Mouse (Mus musculus): Measurements from ENCODE around the gene Ap1s1. TPM values are rescaled to one million over a fixed set of nuclear protein-coding genes. Genes with fewer than 3 reads are reported as not detected.
A peak's percentile ranks its signal among the peaks of the same experiment; 100 is the strongest.

The Ap1s1 gene
- polyA plus RNA-seq, 1 experiment = 78.9 TPM

- Histone ChIP-seq H3K9ac (ENCODE audit: low read depth, poor library complexity, severe bottlenecking) (peak overlapping the region; percentile 29), H3K4me3 (ENCODE audit: low read depth, low read length) (peak overlapping the region; percentile 70), H3K27me3 (ENCODE audit: control insufficient read depth, insufficient read depth, low read length, poor library complexity, severe bottlenecking) (peaks cover 8% of the 10 kb centered on the region; the same call in 1 of the 2 replicates), H3K4me1 (ENCODE audit: control insufficient read depth, insufficient read depth, low read length) (no peaks in the 10 kb centered on the region), H3K36me3 (ENCODE audit: control insufficient read depth, insufficient read depth, low read length, poor library complexity, severe bottlenecking) (no peaks in the 10 kb centered on the region), H3K27ac (ENCODE audit: insufficient read depth, low read length) (peak overlapping the region; percentile 17; the same call in 1 of the 2 replicates), H3K9me3 (replicated peaks; ENCODE audit: control insufficient read depth, insufficient read depth, low read length, poor library complexity, severe bottlenecking) (no peaks in the 10 kb centered on the region)
- TF ChIP-seq CTCF (IDR thresholded peaks at IDR 0.05; ENCODE audit: low read depth, low read length) = no peak
Observed at GRCm38 (mm10) chr5:137029273-137029585, 16.7 kb downstream of the Ap1s1 start.

- Histone ChIP-seq H3K4me1 (ENCODE audit: control insufficient read depth, insufficient read depth, low read length) (no peaks in the 10 kb centered on the region), H3K9me3 (replicated peaks; ENCODE audit: control insufficient read depth, insufficient read depth, low read length, poor library complexity, severe bottlenecking) (no peaks in the 10 kb centered on the region), H3K36me3 (ENCODE audit: control insufficient read depth, insufficient read depth, low read length, poor library complexity, severe bottlenecking) (no peaks in the 10 kb centered on the region), H3K9ac (ENCODE audit: low read depth, poor library complexity, severe bottlenecking) (peak overlapping the region; percentile 29), H3K27me3 (ENCODE audit: control insufficient read depth, insufficient read depth, low read length, poor library complexity, severe bottlenecking) (peaks cover 8% of the 10 kb centered on the region; the same call in 1 of the 2 replicates), H3K27ac (ENCODE audit: insufficient read depth, low read length) (no peak overlapping the region), H3K4me3 (ENCODE audit: low read depth, low read length) (peak overlapping the region; percentile 70)
- TF ChIP-seq POLR2A (IDR thresholded peaks at IDR 0.05; ENCODE audit: insufficient read depth, low read length) = no peak
Observed at GRCm38 (mm10) chr5:137028561-137029272, 17.2 kb downstream of the Ap1s1 start.

GRCm38 (mm10) chr5:137026092-137026491 is 19.8 kb downstream of the Ap1s1 start, which contains the start of gene Vgf:
Vgf (plus strand) TSS chr5:137026392.
- H3K4me3 ChIP-seq (ENCODE audit: low read depth, low read length) = peak within 1 kb of the TSS; percentile 56
- no peaks in the 10 kb centered on the region for H3K4me1 ChIP-seq (ENCODE audit: control insufficient read depth, insufficient read depth, low read length)
- 0 out of 2 replicates have a peak within 1 kb of the TSS, but pooled peaks have one; percentile 2 for H3K9ac ChIP-seq (ENCODE audit: low read depth, poor library complexity, severe bottlenecking)
- TF ChIP-seq EP300 (IDR thresholded peaks at IDR 0.05; ENCODE audit: insufficient read depth, low read depth, low read length) = no peak
- TF ChIP-seq CTCF (IDR thresholded peaks at IDR 0.05; ENCODE audit: low read depth, low read length) = no peak
- TF ChIP-seq POLR2A (IDR thresholded peaks at IDR 0.05; ENCODE audit: insufficient read depth, low read length) = no peak
- H3K9me3 ChIP-seq (replicated peaks; ENCODE audit: control insufficient read depth, insufficient read depth, low read length, poor library complexity, severe bottlenecking) = no peaks in the 10 kb centered on the region
- H3K27me3 ChIP-seq (ENCODE audit: control insufficient read depth, insufficient read depth, low read length, poor library complexity, severe bottlenecking) = 0 out of 2 replicates have a peak, but pooled peaks cover 5% of the 10 kb centered on the region
- no peaks in the 10 kb centered on the region for H3K36me3 ChIP-seq (ENCODE audit: control insufficient read depth, insufficient read depth, low read length, poor library complexity, severe bottlenecking)
- H3K27ac ChIP-seq (ENCODE audit: insufficient read depth, low read length) = no peak within 1 kb of the TSS

- Histone ChIP-seq H3K27me3 (ENCODE audit: control insufficient read depth, insufficient read depth, low read length, poor library complexity, severe bottlenecking) (no peaks in the 10 kb centered on the region), H3K9ac (ENCODE audit: low read depth, poor library complexity, severe bottlenecking) (peak overlapping the region; percentile 39), H3K36me3 (ENCODE audit: control insufficient read depth, insufficient read depth, low read length, poor library complexity, severe bottlenecking) (no peaks in the 10 kb centered on the region)
Observed at GRCm38 (mm10) chr5:137025132-137025531, 20.8 kb downstream of the Ap1s1 start.

GRCm38 (mm10) chr5:137024318-137024717 is 21.6 kb downstream of the Ap1s1 start:
- Histone ChIP-seq H3K27ac (ENCODE audit: insufficient read depth, low read length) (peak overlapping the region; percentile 53), H3K4me1 (ENCODE audit: control insufficient read depth, insufficient read depth, low read length) (no peaks in the 10 kb centered on the region), H3K27me3 (ENCODE audit: control insufficient read depth, insufficient read depth, low read length, poor library complexity, severe bottlenecking) (no peaks in the 10 kb centered on the region), H3K36me3 (ENCODE audit: control insufficient read depth, insufficient read depth, low read length, poor library complexity, severe bottlenecking) (no peaks in the 10 kb centered on the region), H3K9me3 (replicated peaks; ENCODE audit: control insufficient read depth, insufficient read depth, low read length, poor library complexity, severe bottlenecking) (no peaks in the 10 kb centered on the region), H3K4me3 (ENCODE audit: low read depth, low read length) (peak overlapping the region; percentile 9; the same call in 1 of the 2 replicates), H3K9ac (ENCODE audit: low read depth, poor library complexity, severe bottlenecking) (peak overlapping the region; percentile 39)
- TF ChIP-seq POLR2A (IDR thresholded peaks at IDR 0.05; ENCODE audit: insufficient read depth, low read length) = no peak

More at GRCm38 (mm10) chr5:137025132-137025531, 20.8 kb downstream of the Ap1s1 start:
- TF ChIP-seq CTCF (IDR thresholded peaks at IDR 0.05; ENCODE audit: low read depth, low read length) (peak; percentile 95), EP300 (IDR thresholded peaks at IDR 0.05; ENCODE audit: insufficient read depth, low read depth, low read length) (0 out of 2 replicates have a peak, but pooled peaks have one; percentile 52), POLR2A (IDR thresholded peaks at IDR 0.05; ENCODE audit: insufficient read depth, low read length) (no peak)
- Histone ChIP-seq H3K27ac (ENCODE audit: insufficient read depth, low read length) (peak overlapping the region; percentile 64; the same call in 1 of the 2 replicates), H3K4me1 (ENCODE audit: control insufficient read depth, insufficient read depth, low read length) (no peaks in the 10 kb centered on the region), H3K4me3 (ENCODE audit: low read depth, low read length) (peak overlapping the region; percentile 56), H3K9me3 (replicated peaks; ENCODE audit: control insufficient read depth, insufficient read depth, low read length, poor library complexity, severe bottlenecking) (no peaks in the 10 kb centered on the region)

GRCm38 (mm10) chr5:137015913-137016312 is 30.0 kb downstream of the Ap1s1 start:
- H3K36me3 ChIP-seq (ENCODE audit: control insufficient read depth, insufficient read depth, low read length, poor library complexity, severe bottlenecking) = no peaks in the 10 kb centered on the region
- no peak overlapping the region for H3K9ac ChIP-seq (ENCODE audit: low read depth, poor library complexity, severe bottlenecking)
- no peaks in the 10 kb centered on the region for H3K9me3 ChIP-seq (replicated peaks; ENCODE audit: control insufficient read depth, insufficient read depth, low read length, poor library complexity, severe bottlenecking)
- H3K27ac ChIP-seq (ENCODE audit: insufficient read depth, low read length) = no peak overlapping the region
- no peak overlapping the region for H3K4me3 ChIP-seq (ENCODE audit: low read depth, low read length)
- H3K27me3 ChIP-seq (ENCODE audit: control insufficient read depth, insufficient read depth, low read length, poor library complexity, severe bottlenecking) = 0 out of 2 replicates have a peak, but pooled peaks cover 2% of the 10 kb centered on the region
- no peak for TF ChIP-seq EP300 (IDR thresholded peaks at IDR 0.05; ENCODE audit: insufficient read depth, low read depth, low read length)
- H3K4me1 ChIP-seq (ENCODE audit: control insufficient read depth, insufficient read depth, low read length) = no peaks in the 10 kb centered on the region
